Mouse (Mus musculus) ovary, adult 18-20 months (tissue): Measurements from ENCODE around the gene Phox2a.

Source experiments
- DNase-seq: peaks from one replicate; pipeline ENCODE4 v3.0.0; 2022; ENCODE audit warnings: low spot score, mixed read lengths

Gene Phox2a

DNA sequence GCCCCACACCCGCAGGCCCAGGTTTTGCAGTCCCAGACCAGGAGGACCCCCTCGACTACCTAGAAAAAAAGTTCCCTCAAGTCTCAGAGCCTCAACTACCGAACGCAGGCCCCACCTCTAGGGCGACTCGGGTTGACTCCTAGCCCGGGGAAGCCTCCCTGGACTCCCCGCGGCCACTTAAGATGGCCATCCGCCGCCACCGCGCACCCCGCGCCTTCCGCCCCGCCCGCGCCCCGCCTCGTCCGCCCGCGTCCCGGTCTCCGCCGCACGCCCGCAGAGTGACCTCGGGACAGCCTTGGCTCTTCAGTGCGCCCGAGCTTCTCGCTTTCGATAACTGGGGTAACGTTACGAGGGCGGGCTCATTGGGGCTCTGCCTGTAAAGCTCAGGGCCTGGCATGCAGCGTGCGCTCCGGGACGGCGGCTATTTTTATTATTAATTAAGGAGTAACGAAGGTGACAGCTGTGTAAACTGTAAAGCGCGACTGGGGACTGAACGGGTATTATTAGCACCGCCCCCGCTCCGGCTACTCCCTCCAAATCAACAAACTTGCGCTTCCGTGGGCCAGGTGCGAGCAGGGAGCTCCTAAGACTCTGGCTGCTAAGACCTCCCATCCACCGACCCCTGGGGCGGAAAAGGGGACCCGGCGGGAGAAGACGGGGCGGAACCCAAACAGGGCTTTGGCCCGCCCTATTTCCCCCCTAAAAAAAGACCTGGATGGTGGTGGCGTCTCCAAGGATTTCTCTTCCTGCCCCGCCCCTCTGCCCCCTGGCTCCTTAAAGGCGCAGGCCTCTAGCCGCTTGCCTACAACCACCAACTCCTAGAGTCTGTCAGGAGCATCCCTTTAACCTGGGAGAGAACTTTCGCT lies 19.7 kb downstream of the Phox2a start, which contains the start of gene Inppl1:
TSS of gene Inppl1 (minus strand) at position 624 of the 866 bp plus-strand sequence.
- peak; percentile 93 for DNase-seq

DNA sequence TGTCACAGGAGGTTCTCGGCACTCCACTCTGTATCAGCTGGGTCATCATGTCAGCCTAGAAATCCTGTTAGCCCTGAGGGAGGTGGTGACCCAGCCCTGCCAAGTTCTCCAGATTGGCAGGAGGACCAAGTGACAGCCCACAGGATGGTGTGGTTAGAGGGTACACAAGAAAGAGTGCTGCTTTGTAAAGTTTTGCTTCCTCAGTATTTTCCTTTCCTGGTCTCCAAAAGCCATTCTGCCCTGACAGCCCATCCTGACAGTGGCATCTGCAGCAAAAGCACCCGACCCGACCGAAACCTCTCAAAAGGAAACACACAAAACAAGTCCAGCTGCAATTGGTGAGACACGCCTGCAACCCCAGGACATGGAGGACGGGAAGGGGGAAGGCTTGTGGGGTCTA lies 26.1 kb downstream of the Phox2a start:
- DNase-seq = no peak

DNA sequence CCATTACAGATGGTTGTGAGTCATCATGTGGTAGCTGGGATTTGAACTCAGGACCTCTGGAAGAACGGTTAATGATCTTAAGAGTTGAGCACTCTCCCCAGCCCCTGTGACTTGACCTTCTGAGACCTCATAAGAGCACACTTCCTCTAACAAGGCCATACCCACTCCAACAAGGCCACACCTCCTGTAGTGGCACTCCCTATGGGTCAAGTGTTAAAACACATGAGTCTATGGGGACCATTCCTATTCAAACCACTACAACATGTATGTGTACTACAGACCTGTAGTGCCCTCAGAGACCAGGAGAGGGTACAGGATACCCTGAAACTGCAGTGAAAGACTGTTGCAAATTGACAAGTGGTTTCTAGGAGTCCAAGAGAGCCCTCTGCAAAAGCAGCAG lies 29.8 kb downstream of the Phox2a start:
- no peak for DNase-seq

DNA sequence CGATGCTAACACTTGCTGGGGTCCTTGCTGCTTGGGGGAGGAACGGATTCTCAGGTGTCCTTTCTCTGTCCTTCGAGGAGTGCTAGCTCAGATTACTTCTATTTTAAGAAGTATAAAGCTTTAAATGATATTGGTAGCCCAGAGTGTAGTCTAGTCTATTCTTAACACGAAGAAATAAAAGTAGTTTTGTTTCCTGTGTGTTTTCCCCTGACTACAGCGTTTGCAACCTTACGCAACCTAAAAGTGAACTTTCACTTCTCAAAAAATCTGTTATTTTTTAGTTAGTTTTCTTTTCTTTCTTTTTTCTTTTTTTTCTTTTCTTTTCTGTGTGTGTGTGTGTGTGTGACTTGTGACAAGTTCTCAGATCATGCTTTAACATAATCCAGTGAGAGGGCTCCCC lies 33.6 kb downstream of the Phox2a start:
- no peak for DNase-seq

DNA sequence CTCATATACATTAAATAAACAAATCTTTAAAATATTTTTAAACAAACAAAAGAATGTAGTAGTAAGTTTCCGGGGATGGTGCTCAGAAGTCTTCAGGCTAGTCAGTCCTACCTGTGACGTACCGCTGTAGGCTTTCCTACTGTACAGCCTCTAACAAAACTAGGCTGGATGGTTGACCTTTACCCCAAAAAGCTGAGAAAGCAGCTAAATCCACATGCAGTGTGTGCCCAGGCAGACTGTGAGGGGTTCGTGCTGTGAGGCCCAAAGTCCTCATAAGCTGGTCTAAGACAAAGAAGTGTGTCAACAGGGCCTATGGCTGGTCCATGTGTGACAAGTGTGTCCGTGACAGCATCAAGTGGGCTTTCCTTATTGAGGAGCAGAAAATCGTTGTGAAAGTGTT lies 34.7 kb downstream of the Phox2a start:
- no peak for DNase-seq

DNA sequence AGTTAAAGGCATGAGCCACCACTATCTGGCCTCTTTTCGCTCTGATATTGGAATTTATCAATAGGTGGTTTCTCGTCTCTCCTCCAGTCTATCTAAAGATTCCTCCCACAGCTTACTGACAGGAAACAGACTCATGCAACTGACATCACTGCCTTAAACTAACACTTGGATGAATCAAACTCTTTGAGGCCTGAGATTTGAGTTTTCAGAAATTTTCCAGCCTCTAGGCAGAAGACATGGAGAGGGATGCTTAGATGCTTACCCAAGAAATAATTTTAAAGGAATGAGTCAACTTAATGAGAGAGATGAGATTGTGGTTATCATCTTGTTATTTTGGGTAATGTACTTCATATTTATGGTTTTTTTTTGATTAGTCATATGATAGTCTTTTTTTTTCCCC lies 35.7 kb downstream of the Phox2a start:
- no peak for DNase-seq

DNA sequence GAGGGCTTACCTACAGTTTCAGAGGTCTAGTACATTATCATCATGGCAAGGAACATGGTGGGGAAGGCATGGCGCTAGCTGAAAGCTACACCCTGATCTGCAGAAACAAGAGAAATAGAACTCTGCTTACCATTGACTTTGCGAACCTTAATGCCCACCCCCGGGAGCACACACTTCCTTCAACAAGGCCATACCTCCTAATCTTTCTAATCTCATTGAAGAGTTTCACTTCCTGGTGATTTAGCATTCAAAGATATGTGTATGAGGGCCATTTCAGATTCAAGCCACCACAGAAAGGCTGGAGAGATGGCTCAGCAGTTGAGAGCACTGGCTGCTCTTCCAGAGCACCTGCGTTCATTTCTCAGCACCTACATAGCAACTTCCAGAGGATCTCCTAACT lies 39.0 kb downstream of the Phox2a start, which contains the start of gene Folr2:
TSS of gene Folr2 (minus strand) at position 101 of the 400 bp plus-strand sequence.
- no peak for DNase-seq

DNA sequence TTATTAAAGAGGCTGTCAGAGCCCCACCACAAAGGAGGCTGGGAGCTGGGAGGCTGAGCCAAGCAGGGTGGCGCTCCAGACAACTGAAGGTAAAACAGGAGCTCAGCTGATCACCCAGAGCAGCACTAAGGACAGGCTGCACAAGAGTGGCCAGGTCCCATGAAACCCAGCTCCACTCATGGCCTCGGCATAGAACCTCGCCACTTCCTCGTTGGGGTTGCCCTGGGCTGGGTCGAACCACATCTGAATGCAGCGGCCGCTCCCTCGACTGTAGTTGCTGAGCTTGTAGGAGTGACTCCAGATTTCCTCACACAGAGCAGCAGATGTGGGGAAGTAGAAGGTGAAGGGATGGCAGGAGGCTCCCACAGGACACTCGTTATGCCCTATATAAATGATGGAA lies 40.2 kb downstream of the Phox2a start:
- no peak for DNase-seq

DNA sequence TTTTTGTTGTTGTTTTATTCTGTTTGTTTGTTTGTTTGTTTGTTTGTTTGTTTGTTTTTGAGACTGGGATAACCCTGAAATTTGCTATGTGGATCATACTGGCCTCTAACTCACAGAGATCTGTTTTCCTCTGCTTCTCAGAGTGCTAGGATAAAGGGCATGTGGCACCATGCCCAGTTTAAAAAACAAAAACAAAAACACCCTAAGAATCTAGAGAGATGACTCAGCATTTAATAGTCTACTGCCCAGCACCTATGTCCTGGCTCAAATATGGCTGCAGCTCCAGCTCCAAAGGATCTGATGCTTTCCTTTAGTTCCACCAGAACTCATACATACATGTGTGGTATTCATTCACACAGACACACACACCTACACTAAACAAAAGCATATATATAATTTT lies 42.9 kb downstream of the Phox2a start:
- DNase-seq = no peak

DNA sequence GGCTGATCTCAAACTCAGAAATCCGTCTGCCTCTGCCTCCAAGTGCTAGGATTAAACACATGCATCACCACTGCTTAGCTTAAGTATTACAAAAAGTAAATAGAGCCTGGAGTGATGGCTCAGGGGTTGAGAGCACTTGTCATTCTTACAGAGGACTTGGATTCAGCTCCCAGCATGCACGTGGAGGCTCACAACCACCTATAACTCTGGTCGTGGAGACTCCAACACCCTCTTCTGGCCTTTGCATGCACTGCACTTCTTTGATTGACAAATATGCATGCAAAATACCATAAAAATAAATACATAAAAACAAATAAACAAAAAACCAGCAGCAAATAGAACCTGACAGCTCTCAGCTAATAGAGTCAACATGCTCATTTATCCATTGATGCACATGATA lies 44.2 kb downstream of the Phox2a start:
- DNase-seq = no peak

DNA sequence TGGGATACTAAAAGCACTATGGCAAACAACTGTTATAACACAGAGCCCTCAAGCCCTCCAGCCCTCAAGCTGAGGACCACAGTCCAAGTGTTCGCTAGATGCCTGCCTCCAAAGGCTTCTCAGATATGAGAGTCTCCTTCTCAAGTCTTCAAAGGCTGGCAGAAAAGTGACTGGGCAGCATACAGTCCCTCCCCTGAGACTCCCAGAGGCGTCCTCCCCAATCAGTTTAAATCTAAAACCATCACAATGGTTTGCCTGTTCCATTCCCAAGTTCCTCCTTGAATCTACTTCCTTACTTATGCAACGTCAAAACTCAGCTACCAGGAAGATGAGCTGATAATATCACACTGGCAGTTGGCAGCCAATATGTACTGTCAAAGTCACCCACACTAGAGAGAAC lies 45.3 kb downstream of the Phox2a start, which contains the start of gene Anapc15:
TSS of gene Anapc15 (plus strand) at position 301 of the 400 bp plus-strand sequence.
- no peak for DNase-seq

DNA sequence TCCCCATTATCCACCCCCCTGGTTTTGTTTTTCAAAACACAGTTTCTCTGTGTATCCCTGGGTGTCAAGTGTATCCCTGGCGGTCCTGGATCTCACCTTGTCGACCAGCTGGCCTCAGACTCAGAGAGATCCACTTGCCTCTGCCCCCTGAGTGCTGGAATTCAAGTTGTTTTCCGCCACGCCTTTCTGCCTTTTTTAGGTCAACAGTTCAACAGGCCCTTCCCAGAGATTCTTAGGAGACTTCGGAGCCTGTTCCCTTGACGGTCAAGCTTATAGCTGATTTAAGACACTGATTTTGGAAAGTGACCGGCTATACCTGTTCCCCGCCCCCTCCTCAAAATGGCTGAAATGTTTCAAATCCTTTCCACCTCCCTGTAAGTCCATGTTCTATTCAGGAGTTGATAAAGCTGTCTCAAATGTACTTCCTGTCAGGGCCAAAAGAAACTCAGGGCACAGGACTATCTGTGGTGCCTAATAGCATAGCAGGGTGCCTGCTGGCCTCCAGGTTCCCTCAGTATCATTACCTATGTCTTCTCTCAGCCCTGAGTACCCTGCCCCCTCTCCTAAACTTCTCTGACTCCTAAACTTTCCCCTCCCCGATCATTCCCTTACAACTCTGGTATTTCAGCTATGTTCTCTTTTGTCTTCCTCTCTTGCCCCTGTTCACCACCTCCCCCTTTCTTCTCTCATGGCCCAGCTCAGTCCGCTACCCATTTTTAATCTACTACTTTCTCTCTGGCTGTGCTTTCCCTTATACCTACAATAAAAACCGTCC lies 48.6 kb downstream of the Phox2a start:
- no peak for DNase-seq

DNA sequence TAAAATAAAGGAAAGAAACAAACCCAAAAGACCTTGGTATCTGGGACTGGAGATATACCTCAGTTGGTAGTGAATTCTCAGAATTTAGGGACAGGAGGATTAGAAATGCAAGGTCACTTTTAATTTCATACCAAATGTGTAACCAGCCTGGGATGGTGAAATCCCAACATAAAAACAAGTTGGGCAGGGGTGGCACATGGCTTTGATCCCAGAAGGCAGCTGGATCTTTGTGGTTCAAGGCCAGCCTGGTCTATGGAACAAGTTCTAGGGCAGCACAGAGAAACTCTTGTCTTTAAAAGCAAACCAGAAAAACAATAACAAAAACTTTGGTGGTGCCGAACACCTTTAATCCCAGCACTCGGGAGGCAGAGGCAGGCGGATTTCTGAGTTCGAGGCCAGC lies 49.4 kb downstream of the Phox2a start:
- DNase-seq = peak; percentile 63

DNA sequence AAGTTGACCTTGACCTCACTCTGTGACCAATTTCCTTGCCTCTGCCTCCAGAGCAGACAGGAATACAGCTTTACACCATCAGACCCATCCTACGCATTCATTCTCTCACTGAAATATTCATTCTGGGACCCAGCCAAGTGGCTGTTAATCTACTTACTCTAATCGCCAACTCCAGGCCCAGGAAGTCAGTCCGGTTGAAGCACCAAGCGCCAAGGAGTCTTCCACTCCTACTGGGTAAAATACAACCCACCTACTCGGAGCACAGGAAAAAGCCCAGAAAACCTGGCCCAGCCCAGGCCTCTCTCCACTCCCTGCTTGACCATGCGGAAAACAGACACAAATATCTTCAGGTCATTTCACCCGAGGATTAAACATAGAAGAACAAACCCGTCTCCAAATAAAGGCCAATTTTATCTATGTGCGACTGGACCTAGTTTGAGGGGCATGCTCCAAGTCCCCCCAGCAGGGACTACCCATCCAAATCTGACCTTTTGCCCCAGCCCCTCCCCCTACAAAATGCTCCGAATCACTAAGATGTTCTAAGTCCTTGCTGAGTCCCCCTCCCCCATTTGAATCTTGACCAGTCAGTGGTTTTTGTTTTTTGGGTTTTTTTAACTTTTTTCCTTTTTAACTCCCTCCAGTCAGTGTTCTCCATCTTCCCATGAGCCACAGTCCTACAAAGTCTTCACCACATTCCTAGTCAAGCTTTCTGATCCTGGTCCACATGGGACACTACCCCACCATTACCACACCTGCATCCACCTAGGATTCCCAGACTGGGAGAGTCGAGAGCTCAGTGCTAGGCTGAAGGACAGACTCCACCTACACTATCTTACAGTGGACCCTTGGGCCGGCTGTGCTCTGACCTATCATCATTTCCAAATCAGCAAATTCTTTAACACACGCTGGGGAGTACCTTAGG lies 50.4 kb downstream of the Phox2a start:
- peak; percentile 48 for DNase-seq

DNA sequence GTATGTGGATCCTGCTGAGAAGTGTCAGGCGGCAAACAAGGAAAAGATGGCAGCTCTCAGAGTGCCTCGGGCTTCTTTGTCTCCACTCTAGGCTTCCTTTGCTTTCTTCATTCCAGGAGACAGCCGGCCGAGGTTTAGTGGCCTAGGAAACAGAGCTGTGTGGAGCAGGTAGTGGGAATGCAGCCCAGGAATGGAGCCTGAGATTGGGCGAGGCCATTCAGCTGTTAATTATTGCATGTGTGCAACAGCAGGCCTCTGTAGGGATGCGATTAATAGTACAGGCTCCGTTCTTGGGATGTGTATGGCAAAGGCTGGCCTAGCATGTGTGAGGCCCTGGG lies 51.0 kb downstream of the Phox2a start:
- no peak for DNase-seq

DNA sequence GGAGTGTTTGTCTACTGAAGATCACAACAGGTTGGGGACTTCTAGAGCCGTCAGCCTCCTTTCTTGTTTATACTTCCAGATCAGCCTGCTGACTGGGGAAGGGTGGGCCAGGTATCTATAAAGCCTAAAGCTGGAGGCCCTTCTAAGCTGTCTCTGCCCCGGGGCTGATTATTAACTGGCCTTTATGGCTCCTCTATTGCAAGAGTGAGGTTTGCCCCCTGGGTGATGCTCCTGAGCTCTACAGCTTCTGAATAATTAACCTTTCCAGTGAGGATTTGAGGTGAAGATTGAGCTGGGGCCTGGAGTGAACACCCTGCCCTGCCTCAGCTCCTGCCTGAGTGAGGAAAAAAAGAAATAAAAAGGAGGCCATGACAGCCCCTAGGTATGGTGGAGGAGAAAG lies 52.5 kb downstream of the Phox2a start, which contains the start of gene Folr1:
TSS of gene Folr1 (minus strand) at position 160 of the 400 bp plus-strand sequence.
- no peak for DNase-seq

DNA sequence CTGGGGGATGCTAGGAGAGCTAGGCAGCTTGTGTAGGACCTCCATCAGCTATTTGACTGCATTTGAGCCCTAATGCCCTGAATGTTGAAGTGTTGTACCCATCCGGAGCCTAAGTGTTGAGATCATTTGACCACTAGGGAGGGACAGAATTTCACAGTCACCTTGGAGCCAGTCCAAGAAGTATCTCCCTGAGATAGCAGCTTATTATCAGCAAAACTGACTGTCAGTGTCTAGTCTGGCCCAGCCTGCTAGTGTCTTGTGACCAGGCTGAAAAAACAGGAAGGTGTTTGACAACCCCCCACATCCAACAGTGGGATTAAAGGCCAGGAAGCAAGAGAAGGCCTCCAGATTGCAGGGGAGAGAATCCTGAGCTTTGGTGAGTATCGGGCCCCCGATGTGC lies 53.2 kb downstream of the Phox2a start:
- peak; percentile 62 for DNase-seq
